Mouse (Mus musculus): ENCODE measurements at regions not wholly inside any gene's neighbourhood (a gene's known extent, or its start where the extent isn't known, plus 50 kb on each side); places are given as distances from the start of the nearest gene placed in this dataset.
A peak's percentile ranks its signal among the peaks of the same experiment; 100 is the strongest.
"Not testable (repeated sequence)": the region's sequence is repeated elsewhere in the genome, so short reads cannot be mapped to it uniquely, and the experiment has no call there.

DNA sequence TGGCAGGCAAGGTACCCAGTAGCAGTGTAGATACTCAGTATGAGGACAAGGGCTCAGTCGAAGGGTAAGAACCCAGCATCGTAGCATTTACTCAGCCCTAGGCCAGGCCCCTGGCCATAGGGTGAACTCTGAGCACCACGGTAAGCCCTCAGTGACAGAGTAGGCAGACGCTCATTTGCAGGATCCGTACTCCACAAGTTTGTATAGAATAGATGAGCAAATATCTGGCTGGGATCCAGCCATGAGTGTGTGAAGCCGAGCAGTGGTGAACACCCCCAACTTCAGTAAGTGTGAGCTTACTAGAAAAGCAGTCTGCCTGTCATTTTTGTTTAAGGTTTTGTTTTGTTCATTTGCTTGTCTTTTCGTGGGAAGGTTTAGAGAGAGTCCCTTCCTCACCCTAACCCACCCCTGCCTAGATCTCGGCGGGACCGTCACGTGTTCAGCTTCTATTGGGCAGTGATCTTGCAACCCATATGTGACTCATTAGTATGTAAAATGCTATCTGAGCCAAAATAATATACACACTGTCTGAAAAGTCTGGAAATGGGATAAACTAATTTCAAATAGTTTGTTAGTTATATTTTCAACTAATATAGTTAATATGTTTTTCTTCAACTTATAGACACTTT is 76.3 kb downstream of the Gm5447 start:
- DNase-seq (ENCODE audit: low spot score in 2 of 2), result no peak

DNA sequence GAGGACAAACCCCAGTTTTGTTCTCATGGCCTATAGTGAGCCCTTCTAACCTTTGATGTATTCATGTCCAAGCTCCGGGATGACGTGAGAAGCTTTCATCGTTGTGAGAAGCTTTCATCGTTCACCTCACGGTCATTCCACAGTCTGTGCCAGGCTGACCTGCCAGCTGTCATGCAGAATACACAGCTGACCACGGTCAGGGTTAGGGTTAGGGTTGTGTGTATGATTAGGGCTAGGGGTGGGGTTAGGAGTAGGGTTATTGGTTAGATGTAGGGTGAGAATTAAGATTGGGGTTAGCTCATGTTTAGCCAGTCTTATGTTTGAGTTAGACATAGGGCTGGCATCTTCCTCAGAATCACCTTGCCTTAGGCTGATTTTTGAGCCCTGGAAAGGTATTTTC is 77.6 kb downstream of the Gm5447 start:
- not testable (repeated sequence) for DNase-seq (ENCODE audit: low spot score in 2 of 2)

DNA sequence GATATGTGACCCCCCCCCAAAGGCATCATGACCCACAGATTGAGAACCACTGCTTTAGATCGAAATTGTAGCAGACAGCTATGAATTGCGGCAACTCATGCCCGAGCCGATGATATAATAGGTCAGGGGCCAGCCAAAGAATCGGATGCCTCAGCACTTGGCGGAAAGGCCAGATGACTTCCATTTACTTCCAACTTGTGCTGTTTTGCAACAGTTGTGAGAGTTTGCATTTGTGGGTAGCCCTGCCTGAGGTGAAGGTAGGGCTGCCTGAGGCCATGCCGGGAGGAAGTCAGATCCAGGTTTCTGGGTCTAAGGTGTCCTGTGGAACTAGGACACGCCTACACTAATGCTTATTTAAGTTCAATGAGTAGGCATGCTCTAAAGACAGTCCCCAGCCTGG is 80.4 kb downstream of the Gm5447 start:
- DNase-seq (ENCODE audit: low spot score in 2 of 2), result no peak

DNA sequence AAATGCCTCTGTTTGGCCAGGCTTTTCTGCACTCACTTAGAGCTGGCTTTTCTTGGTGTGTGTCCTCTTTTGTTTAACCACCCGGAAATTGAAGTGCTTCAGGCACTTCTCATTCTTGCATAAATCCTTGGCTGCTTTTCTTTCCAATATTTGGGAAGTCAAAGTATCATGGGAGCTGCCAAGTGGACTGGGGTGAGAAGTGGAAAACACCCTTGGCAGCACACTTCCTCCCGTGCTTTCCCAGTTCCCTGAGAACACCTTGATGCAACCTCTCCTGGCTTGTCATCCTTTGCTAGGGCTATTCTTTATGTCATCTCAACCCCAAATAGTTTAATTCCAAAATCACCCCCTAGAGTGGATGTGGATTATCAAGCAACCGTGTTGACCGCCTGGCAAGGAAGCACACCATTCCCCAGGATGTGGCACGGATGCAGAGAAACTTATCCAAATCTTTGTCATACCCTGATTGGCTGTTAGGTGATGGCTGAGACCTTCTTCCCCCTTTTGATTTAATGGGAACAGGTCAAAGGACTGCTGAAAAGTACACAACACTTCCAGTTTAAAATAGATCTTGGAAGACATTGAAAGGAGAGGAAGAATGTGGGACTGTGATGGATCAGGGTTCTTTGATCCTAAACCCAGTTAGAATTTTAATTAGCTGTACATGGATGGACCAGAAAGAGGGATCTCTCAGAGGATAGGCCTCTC is 81.5 kb downstream of the Gm5447 start:
- no peak for DNase-seq (ENCODE audit: low spot score in 2 of 2)

DNA sequence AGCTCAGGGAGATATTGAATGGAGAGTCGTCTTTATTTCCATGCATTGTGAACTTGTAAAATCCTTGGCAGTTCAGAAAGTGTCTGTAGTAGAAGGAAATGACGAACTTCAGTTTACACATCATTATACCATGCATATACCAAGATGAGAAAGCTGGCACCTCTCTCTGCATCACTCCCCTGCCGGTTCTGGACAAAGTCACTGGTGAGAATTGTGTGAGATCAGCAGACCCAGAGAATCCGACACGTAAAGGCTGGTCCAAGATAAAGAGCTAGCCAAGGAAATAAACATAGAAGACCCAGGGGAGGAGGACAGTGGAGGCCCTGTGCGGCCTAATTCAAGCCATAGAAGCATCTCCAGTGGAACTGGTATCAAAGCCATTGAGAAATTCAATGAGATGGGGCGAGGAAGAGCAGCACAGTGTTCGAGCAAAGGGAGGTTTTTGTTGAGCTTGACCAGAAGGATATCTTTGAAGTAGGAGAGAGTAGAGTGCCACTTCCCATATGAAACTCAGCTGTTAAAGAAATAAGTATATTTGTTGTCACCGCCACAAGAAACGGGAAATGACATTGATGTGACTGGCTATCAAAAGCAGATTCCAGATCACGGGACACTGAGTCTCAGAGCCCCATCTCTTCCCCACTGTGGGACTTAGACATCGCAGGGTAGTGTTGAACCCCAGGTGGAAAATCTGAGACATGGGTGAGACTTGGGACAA is 82.3 kb downstream of the Gm5447 start:
- no peak for DNase-seq (ENCODE audit: low spot score in 2 of 2)

DNA sequence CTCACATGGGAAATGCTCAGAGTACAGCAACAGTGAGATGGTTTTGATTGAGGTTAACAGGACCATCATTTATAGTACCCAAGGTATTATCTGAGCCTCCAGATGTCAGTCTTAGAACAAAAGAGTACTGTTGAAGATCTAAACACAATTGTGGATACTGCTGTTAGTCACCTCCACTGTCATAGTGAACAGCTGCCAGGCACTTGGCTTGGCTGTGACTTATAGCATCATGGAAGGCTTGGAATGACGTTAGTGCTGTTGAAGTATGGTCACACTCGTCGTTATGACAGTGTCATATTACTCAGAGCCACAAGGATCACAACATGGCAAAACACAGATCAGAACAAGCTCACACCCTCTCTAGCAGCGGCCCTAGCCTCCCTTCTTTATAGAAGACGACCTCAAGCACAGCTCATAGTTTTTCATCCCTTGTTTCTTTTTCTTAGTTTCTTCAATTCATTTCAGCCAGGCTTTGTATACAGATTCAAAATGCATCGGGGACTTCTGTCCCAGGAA is 87.0 kb downstream of the Gm5447 start:
- DNase-seq (ENCODE audit: low spot score in 2 of 2), result no peak

DNA sequence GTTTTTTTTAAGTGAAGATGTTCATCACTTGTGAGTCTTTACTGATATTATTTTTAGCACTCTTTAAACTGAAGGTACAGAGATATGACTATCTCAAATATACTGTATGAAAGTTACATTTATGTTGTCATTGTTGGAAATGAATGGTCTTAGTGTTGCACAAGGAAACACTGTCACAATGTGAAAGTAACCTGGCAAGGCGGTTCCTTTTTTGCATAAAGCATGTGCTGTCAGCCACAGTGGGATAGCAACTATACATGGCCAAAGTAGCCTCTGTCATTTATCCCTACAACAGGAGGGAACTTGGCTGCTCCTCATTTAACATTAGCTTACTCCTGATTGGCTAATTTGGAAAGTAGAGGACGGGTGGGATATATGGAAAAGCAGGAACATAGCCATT is 94.3 kb downstream of the Gm5447 start:
- DNase-seq (ENCODE audit: low spot score in 2 of 2), result no peak

DNA sequence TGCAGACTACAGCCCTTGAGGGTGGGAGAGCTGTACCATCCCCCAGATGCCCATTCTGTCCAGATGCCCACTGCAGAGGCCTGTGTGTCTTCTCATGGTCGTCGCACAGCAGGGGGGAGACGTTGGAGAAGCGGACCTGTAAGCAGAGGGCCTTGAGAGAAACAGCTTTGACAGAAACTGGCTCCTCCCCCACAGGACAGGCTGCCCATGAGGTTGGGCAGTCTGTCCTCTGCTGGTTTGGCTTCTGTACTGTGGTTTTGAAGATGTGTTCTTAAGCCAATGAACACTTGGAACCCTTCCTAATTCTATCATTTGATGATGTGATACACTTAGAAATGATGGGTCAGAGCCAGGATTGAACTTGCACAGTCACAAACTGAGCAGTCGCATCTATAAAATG is 102.5 kb downstream of the Gm5447 start:
- no peak for DNase-seq (ENCODE audit: low spot score in 2 of 2)

DNA sequence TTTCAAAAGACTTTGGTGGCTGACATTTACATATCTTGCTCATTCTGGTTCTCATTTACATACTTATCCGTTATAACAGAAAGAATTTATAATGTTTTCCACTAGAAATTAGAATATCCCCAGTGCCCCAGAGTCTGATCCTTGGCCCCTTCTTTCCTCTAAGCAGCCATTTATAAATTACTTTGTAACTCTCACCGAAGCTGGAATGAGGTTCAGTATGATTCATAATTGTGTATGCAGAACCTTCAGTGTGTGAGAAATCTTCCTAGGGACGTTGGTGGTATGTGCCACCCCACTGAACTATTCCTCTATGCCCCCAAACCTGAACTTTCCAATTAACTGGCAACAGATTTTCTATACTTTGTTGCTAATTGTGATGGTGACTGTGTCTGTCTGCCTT is 104.7 kb downstream of the Gm5447 start:
- no peak for DNase-seq (ENCODE audit: low spot score in 2 of 2)

DNA sequence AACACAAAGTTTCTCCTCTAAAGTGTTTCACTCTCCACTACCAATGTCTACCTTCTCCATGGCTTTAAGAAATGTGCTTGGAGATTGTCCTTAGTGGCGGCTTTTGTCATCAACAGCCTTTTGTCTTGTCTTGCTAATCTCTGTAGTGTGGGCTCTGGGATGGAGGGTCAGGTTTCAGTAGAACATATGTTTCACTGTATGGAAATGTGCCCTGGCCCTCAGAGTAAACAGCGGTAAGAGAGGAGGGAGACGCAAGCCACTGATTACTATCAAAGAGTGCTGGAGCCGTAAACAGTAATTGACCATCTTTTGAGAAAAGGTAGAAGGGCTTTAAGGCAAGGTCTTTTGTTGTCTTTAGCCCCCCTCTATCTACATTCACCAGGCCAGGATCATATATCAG is 106.2 kb downstream of the Gm5447 start:
- no peak for DNase-seq (ENCODE audit: low spot score in 2 of 2)

DNA sequence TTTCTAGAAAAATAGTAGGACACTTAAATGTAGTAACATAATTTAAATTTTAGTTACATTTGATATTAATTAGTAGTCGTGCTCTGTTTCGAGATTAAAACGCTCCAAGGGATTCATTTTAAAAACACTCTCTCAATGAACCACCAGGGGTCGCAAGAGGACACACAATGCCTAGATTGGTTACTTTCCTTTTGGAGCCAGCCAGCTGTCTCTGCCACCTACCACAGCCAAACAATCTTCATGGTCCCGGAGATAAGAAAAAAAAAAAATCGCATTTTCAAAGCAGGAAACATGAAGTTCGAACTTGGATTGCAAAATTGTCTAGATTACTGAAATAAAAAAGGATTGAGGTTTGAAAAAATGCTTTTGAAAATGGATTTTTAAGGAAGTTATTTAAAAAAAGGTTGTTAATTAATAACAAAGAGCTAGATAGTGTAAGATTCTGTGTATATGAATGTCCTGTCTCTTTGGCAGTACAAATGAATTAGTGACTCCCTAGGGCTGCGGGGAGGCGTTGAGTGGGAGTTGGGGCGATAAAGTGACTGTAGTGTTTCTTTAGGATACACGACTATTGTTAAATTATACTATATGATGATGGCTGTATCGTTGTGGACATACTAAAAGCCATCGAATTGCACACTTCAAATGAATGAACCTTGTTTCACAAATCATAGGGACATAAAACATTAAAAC is 108.6 kb downstream of the Gm5447 start:
- DNase-seq (ENCODE audit: low spot score in 2 of 2), result peak; percentile 16 to 43

DNA sequence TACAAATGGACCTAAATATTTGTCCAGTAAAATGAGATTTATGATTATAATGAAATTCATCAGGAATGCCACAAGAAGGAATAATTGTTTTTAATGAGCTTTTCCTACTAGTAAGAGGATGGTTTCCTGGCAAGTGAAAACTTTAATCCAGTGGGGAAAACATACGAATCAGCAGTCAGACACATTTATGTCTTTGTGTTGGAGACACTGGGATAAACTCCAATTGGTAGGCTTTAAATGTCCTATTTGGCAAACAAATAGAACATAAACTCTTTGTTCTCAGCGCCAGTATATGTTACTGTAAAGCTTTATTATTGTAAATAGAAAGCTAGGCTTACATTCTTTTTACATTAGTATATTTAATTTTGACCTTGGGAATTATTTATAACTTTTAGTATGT is 127.0 kb downstream of the Gm5447 start:
- DNase-seq (ENCODE audit: low spot score in 2 of 2), result no peak

DNA sequence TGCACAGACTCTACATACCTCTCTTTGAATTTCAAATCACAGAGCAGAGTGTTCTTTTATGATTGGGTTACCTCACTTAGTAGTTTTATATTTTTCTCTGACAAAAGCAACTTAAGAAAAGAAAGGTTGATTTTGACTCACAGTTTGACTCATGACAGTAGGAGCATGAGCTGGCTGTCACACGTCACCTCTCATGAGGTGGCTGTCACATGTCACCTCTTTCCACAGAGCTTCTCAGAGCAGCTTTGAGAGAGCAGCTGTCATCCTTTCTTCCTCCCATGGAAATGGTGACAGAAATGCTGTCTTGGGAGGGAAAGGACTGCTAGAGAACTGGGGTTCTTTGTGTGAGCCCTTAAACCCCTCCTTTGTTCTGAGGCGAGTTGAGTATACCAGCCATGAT is 133.4 kb downstream of the Gm5447 start:
- no peak for DNase-seq (ENCODE audit: low spot score in 2 of 2)

DNA sequence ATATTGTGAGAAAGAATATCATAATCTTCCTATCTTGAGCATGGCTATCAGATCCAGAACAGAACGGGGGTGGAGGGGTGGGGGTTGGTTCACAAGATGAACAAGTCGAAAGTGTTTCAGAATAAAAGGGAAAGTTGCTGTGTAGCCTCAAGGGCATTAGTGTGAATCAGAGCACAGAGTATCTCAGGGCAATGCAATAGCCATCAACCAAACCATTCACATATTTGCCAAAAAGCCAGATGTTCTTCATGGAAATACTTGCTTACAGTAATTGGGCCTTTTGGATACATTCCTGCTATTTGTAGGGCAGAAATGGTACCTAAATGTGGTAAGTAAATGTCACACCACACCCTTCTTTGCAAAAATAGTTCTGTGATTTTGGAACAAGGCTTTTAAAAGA is 135.2 kb downstream of the Gm5447 start:
- no peak for DNase-seq (ENCODE audit: low spot score in 2 of 2)

DNA sequence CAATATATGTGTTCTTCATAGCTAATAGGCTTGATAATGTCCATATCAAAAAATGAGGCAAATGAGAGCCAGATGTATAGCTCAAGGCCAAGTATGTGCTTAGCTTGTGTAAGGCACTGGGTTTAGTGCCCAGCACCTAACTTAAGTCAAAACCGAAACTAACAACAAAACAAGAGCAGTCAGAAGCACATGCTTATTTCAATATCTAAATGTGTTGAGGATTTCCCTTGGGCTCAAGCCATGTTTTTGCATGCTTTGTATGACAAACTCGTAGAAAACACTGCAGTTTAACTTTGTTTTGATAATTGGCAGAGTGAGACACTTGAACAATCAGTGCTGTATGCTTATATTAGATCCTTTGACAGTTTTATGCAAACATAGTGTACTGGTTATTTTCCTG is 148.7 kb downstream of the Gm5447 start:
- no peak for DNase-seq (ENCODE audit: low spot score in 2 of 2)

DNA sequence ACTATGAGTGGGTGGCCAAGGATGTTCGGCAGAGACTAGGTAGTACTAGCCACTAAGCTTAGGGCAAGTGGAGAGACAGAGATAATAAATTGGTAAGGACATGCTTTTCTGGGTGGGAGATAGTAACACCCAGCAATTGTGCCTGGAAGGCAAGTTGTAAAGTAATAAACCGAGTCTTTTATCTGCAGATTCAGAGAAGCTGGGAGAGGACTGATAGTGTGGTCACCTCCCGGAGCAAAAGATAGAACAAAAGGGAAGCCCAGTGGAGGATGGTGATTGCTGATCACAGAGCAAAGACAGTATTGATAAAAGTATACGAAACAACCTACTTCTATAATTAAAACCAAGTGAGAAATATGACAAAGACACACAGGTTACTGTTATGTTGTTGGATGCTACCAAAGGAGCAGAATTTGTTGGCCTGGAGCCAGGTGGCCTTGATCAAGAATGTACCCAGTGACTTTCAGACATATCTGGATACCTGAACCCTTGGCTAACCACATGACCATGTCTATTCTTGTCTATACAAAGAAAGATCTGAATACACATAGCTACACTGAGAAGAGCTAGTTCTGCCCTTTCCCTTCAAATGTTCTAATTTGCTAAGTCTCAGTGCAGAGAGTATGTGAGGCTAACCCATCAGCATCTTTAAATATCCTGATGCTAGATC is 150.7 kb downstream of the Gm5447 start:
- no peak for DNase-seq (ENCODE audit: low spot score in 2 of 2)

DNA sequence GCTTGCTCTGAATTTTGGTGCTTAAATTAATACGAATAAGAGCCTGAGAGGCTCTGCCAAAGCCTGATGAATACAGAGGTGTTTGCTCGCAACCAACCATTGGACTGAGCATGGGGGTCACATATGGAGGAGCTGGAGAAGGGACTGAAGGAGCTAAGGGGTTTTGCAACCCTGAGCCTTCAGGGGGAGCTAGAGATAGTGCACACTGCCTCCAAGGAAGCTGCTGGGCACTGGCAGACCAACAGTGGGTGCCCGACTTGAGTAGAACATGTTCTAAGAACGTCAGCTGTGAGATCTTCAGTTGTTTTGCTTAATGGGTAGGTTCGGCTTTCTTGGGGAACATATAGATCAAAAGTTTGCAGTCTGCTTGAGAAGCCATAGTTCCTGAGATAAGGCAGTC is 158.5 kb downstream of the Gm5447 start:
- DNase-seq (ENCODE audit: low spot score in 2 of 2), result no peak

DNA sequence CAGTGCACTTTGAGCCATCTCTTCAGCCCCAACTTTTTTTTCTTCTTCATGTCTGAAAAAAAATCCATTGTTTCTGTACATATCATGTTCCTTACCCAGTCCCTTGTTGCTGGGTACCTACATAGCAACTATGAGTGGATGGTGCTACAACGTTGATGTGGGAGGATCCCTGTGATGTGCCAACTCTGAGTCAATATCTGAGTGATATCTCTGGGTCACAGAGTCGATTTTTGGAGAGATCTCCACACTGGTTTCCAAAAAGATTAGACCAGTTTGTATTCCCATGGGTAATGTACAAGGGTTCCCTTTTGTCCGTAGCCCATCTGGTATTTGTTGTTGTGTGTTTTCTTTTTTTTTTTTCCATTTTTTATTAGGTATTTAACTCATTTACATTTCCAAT is 165.7 kb downstream of the Gm5447 start:
- no peak for DNase-seq (ENCODE audit: low spot score in 2 of 2)

DNA sequence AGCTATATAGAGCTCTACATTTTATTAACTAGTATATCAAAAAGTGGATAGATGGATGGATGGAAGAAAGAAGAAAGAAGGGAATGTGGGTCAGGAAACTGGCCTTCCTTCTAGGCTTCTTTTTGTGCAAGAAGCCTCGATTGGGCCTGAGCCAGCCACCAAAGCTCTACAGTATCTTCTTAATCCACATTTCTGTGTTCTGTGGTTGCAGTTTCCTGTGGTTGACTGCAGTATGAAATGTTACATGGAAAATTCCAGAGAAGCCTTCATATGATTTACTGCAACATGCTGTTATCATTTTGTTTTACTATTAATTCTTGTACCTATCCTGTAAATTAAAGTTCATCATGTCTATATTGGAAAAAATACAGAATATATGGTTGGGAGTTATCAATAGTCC is 173.3 kb downstream of the Gm5447 start:
- DNase-seq (ENCODE audit: low spot score in 2 of 2), result no peak

DNA sequence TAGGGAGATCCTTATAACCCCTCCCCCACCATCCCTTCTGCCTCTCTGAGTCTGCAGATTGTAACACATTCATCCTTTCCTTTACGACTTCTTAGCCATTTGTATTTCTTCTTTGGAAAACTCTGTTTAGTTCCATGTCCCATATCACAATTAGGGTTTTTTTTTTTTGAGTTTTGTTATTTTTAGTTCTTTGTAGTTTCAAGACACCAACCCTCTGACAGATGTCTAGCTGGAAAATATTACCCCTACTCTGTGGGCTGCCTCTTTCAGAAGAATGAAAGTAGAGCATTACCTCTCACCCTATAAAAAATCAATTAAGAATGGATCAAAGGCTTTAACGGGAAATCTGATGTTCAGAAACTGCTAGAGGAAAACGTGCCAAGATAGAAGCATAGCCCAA is 180.1 kb downstream of the Gm5447 start:
- DNase-seq (ENCODE audit: low spot score in 2 of 2), result no peak

DNA sequence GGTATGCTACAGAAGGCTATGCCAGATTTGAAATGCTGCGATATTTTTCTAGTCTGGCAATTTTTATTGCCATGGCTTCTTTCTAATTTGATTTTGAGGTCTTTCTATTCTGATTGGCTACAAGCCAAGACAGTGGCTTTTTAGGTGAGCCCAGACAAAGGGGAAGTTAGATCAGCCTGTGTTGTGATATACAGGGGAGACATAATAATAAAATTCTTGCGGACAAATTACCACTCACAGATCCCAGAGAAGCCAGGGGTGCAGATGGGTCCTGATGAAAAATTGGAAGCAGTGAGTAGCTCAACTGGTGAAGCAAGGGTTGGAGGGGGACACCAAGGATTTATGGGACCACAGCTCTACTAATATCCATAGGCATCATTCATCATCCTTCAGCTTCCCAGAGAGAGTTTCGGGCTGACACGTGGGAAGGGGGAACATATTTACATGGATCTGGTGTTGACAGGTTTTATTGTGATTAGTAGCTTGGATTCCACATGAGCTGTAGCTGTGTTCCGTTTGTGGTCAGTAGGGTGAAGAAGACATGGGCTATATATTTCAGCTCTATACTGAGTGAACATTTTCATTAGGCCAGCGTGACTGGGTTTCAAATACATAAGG is 190.0 kb downstream of the Gm5447 start:
- no peak for DNase-seq (ENCODE audit: low spot score in 2 of 2)
